Mouse (Mus musculus) limb, embryonic 14.5 days (tissue): ENCODE results near the gene Paqr8. TPM values are rescaled to one million over a fixed set of nuclear protein-coding genes. Genes with fewer than 3 reads are reported as not detected.

Experiments
- ATAC-seq: fragments of 200-750 bp; cut with Nextera tagmentation; 2 replicates; pipeline ENCODE4 v1.8.0; 2017; ENCODE audit warnings: low read depth, moderate number of reproducible peaks, moderate TSS enrichment; ENCODE audit not compliant: low FRiP score
- DNase-seq: peaks from one replicate; pipeline ENCODE4 v3.0.0-alpha.2; 2015; ENCODE audit warnings: low spot score
- H3K27ac ChIP-seq: fragments of 300-500 bp; sonication (generic); replicated peaks from 2 replicates; pipeline ENCODE4 v1.5.1; 2014; ENCODE audit warnings: low read depth, mild to moderate bottlenecking, low read length, moderate library complexity, mixed read lengths
- H3K27me3 ChIP-seq: fragments of 300-500 bp; sonication (generic); 2 replicates; pipeline ENCODE4 v1.6.1; 2014; ENCODE audit warnings: low read length, mixed read lengths; ENCODE audit not compliant: control insufficient read depth, insufficient read depth
- H3K36me3 ChIP-seq: fragments of 300-500 bp; sonication (generic); 2 replicates; pipeline ENCODE4 v1.6.1; 2014; ENCODE audit warnings: mild to moderate bottlenecking, low read length, moderate library complexity, mixed read lengths; ENCODE audit not compliant: control insufficient read depth, insufficient read depth
- H3K4me1 ChIP-seq: fragments of 300-500 bp; sonication (generic); 2 replicates; pipeline ENCODE4 v1.6.1; 2014; ENCODE audit warnings: antibody characterized with exemption, low read length, mixed read lengths; ENCODE audit not compliant: control insufficient read depth, insufficient read depth
- H3K4me2 ChIP-seq: fragments of 300-500 bp; sonication (generic); replicated peaks from 2 replicates; pipeline ENCODE4 v1.6.1; 2014; ENCODE audit warnings: low read depth, mild to moderate bottlenecking, low read length, moderate library complexity; ENCODE audit not compliant: severe bottlenecking
- H3K4me3 ChIP-seq: fragments of 300-500 bp; sonication (generic); replicated peaks from 2 replicates; pipeline ENCODE4 v1.5.1; 2014; ENCODE audit warnings: low read length
- H3K9ac ChIP-seq: fragments of 300-500 bp; sonication (generic); 2 replicates; pipeline ENCODE4 v1.6.1; 2014; ENCODE audit warnings: mild to moderate bottlenecking, low read depth, low read length, moderate library complexity; ENCODE audit not compliant: severe bottlenecking
- H3K9me3 ChIP-seq: fragments of 300-500 bp; sonication (generic); 2 replicates; pipeline ENCODE4 v1.6.1; 2016; ENCODE audit warnings: low read length; ENCODE audit not compliant: control insufficient read depth
- POLR2A ChIP-seq: fragments of 200-500 bp; IDR thresholded peaks from 2 replicates; pipeline ENCODE4 v1.8.0; 2012; ENCODE audit warnings: inconsistent platforms, mild to moderate bottlenecking, moderate library complexity, borderline replicate concordance; ENCODE audit not compliant: insufficient read depth, insufficient read length; ENCODE audit errors: extremely low read depth
- WGBS: fragments of 180-500 bp; shearing (Covaris S2); extraction: QIAGEN DNeasy Blood & Tissue Kit; methylation state at CpG from one replicate; pipeline ENCODE4 v1.1.7; 2014; 5-methylcytosine and 5-hydroxymethylcytosine counted together
- polyA plus RNA-seq, 2 experiments: library from polyadenylated mRNA; depleted of rRNA in 1 of 2; stranded (reverse) in 1 of 2; unstranded in 1 of 2; fragments of >200 nt; fragmentation: Nextera tagmentation in 1 of 2; extraction: Ambion mirVana in 1 of 2; gene quantifications; 2 replicates each; pipeline versions ENCODE4 v1.2.1 to v1.2.3; 2012 to 2014

Gene Paqr8
- polyA plus RNA-seq (2012; rRNA removed) (5.7 and 10.9 TPM in 2 replicates), polyA plus RNA-seq (2014; fragmentation: Nextera tagmentation; extraction: Ambion mirVana) (6.4 and 7.9 TPM in 2 replicates)

- peaks cover 4% of the 10 kb centered on the region; the same call in 1 of the 2 replicates for H3K4me1 ChIP-seq
- H3K27ac ChIP-seq: peak within 1 kb of the TSS; percentile 73
- no peaks in the 10 kb centered on the region for H3K9me3 ChIP-seq
- TF ChIP-seq POLR2A: peak; percentile 96; the same call in 1 of the 2 replicates
- WGBS: 0% methylated on average over 34 of the region's 37 CpGs
- H3K27me3 ChIP-seq: no peaks in the 10 kb centered on the region
- ATAC-seq (peak; percentile 95), DNase-seq (peak; percentile 81)
- H3K36me3 ChIP-seq: no peaks in the 10 kb centered on the region
- H3K9ac ChIP-seq: peak within 1 kb of the TSS; percentile 59
- peak within 1 kb of the TSS; percentile 61 for H3K4me3 ChIP-seq
- peak within 1 kb of the TSS; percentile 89 for H3K4me2 ChIP-seq
These were observed at the start of gene Paqr8 for GRCm38 (mm10) chr1:20890404-20890921. Paqr8 (plus strand) TSS chr1:20890606.

GRCm38 (mm10) chr1:20856924-20857902 lies 33.2 kb upstream of the Paqr8 start:
- Histone ChIP-seq H3K36me3 (no peaks in the 10 kb centered on the region), H3K27ac (no peak overlapping the region), H3K4me1 (no peaks in the 10 kb centered on the region), H3K27me3 (no peaks in the 10 kb centered on the region), H3K4me3 (no peak overlapping the region), H3K9ac (no peak overlapping the region), H3K4me2 (no peak overlapping the region), H3K9me3 (0 out of 2 replicates have a peak, but pooled peaks cover 4% of the 10 kb centered on the region)
- ATAC-seq: no peak
- DNase-seq: no peak
- WGBS: 85% methylated on average over 7 of the region's 7 CpGs
- no peak for TF ChIP-seq POLR2A

- Histone ChIP-seq H3K4me1 (no peaks in the 10 kb centered on the region), H3K9me3 (no peaks in the 10 kb centered on the region), H3K27me3 (no peaks in the 10 kb centered on the region), H3K36me3 (no peaks in the 10 kb centered on the region), H3K9ac (no peak overlapping the region), H3K27ac (no peak overlapping the region), H3K4me2 (no peak overlapping the region), H3K4me3 (no peak overlapping the region)
- no peak for DNase-seq
- WGBS: 71% methylated on average over 3 of the region's 3 CpGs
- no peak for ATAC-seq
- TF ChIP-seq POLR2A: no peak
These were observed 29.6 kb upstream of the Paqr8 start for GRCm38 (mm10) chr1:20860775-20861174.

GRCm38 (mm10) chr1:20861865-20862264 lies 28.5 kb upstream of the Paqr8 start:
- Histone ChIP-seq H3K4me2 (no peak overlapping the region), H3K9ac (no peak overlapping the region), H3K4me3 (no peak overlapping the region), H3K27me3 (no peaks in the 10 kb centered on the region), H3K9me3 (no peaks in the 10 kb centered on the region), H3K4me1 (no peaks in the 10 kb centered on the region), H3K27ac (no peak overlapping the region), H3K36me3 (no peaks in the 10 kb centered on the region)
- TF ChIP-seq POLR2A: no peak
- ATAC-seq (no peak), DNase-seq (peak; percentile 3)
- WGBS: 69% methylated on average over 3 of the region's 3 CpGs

GRCm38 (mm10) chr1:20863452-20864172 lies 26.8 kb upstream of the Paqr8 start:
- Histone ChIP-seq H3K9ac (no peak overlapping the region), H3K27ac (no peak overlapping the region), H3K9me3 (no peaks in the 10 kb centered on the region), H3K27me3 (no peaks in the 10 kb centered on the region), H3K4me3 (no peak overlapping the region), H3K36me3 (no peaks in the 10 kb centered on the region), H3K4me1 (no peaks in the 10 kb centered on the region), H3K4me2 (no peak overlapping the region)
- TF ChIP-seq POLR2A: no peak
- ATAC-seq (no peak), DNase-seq (no peak)
- 39% methylated on average over 5 of the region's 5 CpGs for WGBS
